Comparison of ENCODE assay signal across 8 mouse cellular contexts in the genomic region with DNA sequence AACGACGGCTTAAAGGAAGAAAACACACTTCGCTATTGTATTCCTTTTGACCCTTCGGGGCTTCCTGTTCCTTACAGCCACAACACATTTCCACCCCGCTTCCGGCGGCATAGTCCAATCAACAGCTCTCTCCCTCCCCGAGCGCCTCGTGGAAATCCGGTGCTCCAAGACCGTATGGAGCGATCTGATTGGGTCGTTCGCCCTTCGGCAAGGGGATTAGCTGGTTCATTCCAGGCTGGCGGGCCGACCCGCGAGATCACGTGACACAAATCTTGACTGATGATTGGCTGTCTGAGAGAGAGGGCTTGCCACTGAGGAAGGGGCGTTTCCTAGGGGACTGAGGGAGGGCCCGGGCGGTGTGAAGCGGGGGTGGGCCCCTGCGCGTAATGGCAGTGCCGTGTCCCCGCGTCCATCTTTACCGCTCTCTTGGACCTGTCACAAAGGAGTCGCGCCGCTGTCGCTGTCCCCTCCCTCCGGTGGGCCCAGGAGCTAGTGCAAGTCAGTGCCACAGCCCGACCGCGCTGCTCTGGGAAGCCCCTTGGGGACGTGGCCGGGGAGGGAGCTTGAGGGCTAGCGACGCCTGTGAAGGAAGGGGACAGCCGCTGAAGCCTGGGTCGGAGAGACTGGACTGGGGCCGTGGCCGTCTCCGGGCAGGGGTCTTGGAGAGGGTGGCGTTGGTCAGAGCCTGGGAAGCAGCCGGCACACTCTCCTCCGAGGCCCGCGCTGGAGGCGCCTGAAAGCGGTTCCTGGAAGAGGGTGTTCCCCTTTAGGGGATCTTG. TPM values are rescaled to one million over a fixed set of nuclear protein-coding genes. Genes with fewer than 3 reads are reported as not detected.
A peak's percentile ranks its signal among the peaks of the same experiment; 100 is the strongest.
DNase-seq lines count a peak whose midpoint lies in the region; ATAC-seq lines count a peak whose summit lies in the region.

Gene Rspry1 (plus strand): TSS at position 331 of the 779 bp plus-strand sequence.
Gene Fam192a (minus strand): TSS at position 391 of the 779 bp plus-strand sequence.

- H3K4me1 ChIP-seq in intestine, embryonic 14.5 days (replicated peaks; ENCODE audit: control insufficient read depth, insufficient read depth, low read length): peaks cover 19% of the 10 kb centered on the region

- peak within 1 kb of the TSS; percentile 87 for H3K27ac ChIP-seq in intestine, embryonic 14.5 days (ENCODE audit: low read depth)

- intact Hi-C loops in left cerebral cortex, postnatal 14 days (cut with DNase I): loop anchor here (2.0 kb wide), 1 partner anchor 101 kb away; no protein-coding TSS in a partner anchor

- H3K4me3 ChIP-seq in intestine, embryonic 14.5 days (ENCODE audit: low read depth, low read length): peak within 1 kb of the TSS; percentile 66

- no peaks in the 10 kb centered on the region for H3K36me3 ChIP-seq in intestine, embryonic 14.5 days (ENCODE audit: control insufficient read depth, insufficient read depth, low read length)

- DNase-seq in adrenal gland, adult 18-20 months (ENCODE audit: low spot score in 2 of 2): peak; percentile 95 to 97
- DNase-seq in embryo, embryonic 11 days: peak; percentile 100
- peak; percentile 100 for DNase-seq in gastrocnemius, postnatal 25 days
- peak; percentile 97 for DNase-seq in intestine, embryonic 14.5 days (ENCODE audit: low spot score)
- peak; percentile 100 for DNase-seq in left cerebral cortex, postnatal 14 days (ENCODE audit: low spot score in 2 of 2)
- peak; percentile 100 for DNase-seq in mesoderm, embryonic 11.5 days (ENCODE audit: low read depth, low spot score)
- DNase-seq in right cerebral cortex, postnatal 36 days (ENCODE audit: low spot score in 2 of 2): peak; percentile 100
- DNase-seq in yolk sac, embryonic 10.5 days (ENCODE audit: low spot score): peak; percentile 100

- ATAC-seq in intestine, embryonic 14.5 days (replicated peaks; ENCODE audit: low FRiP score, low TSS enrichment, low read depth): peak; percentile 100

- peak within 1 kb of the TSS; percentile 80 for H3K4me2 ChIP-seq in intestine, embryonic 14.5 days (ENCODE audit: low read length)

- H3K9ac ChIP-seq in intestine, embryonic 14.5 days (ENCODE audit: low read length): peak within 1 kb of the TSS; percentile 89

- WGBS in intestine, embryonic 14.5 days: under 1% methylated on average over 55 of the region's 55 CpGs

- H3K27me3 ChIP-seq in intestine, embryonic 14.5 days (replicated peaks; ENCODE audit: control insufficient read depth, insufficient read depth, low read length): no peaks in the 10 kb centered on the region

- no peaks in the 10 kb centered on the region for H3K9me3 ChIP-seq in intestine, embryonic 14.5 days (ENCODE audit: control insufficient read depth, low read length)

RNA-seq across cellular contexts. Expression of gene Rspry1, which starts in this region (rescaled TPM):
- 10 to 100 TPM; 23.3 to 25.3 TPM for total RNA-seq in adrenal gland, adult 18-20 months (2021)
- 1 to 10 TPM; 7.9 to 8.3 TPM for total RNA-seq in gastrocnemius, postnatal 25 days (2021)
- 27.9 and 33.0 TPM in 2 replicates for polyA plus RNA-seq in intestine, embryonic 14.5 days (2014; fragmentation: Nextera tagmentation; extraction: Ambion mirVana)
- 10 to 100 TPM; 30.3 to 30.9 TPM for total RNA-seq in left cerebral cortex, postnatal 14 days (2021)

RNA-seq across cellular contexts. Expression of gene Fam192a, which starts in this region (rescaled TPM):
- total RNA-seq in adrenal gland, adult 18-20 months (2021): 10 to 100 TPM; 38.0 to 39.3 TPM
- total RNA-seq in gastrocnemius, postnatal 25 days (2021): 10 to 100 TPM; 16.7 to 18.7 TPM
- 55.6 and 64.2 TPM in 2 replicates for polyA plus RNA-seq in intestine, embryonic 14.5 days (2014; fragmentation: Nextera tagmentation; extraction: Ambion mirVana)
- 10 to 100 TPM; 33.9 to 38.6 TPM for total RNA-seq in left cerebral cortex, postnatal 14 days (2021)

Comparison
In these comparisons a context has a peak if more than half of its experiments do, and no peak if none do; other contexts are left out.
1. Peak in every context shown above with its lines: DNase-seq, ATAC-seq, H3K4me3 ChIP-seq and H3K27ac ChIP-seq.